Mouse (Mus musculus) layer of hippocampus, adult 18-20 months (tissue): ENCODE data around the gene St3gal4. TPM values are rescaled to one million over a fixed set of nuclear protein-coding genes. Genes with fewer than 3 reads are reported as not detected.

Experiments used
- DNase-seq, 2 experiments: peaks; one replicate each; pipeline ENCODE4 v3.0.0; 2022; ENCODE audit warnings: low spot score in 2 of 2
- total RNA-seq, 2 experiments: library from RNA; stranded (reverse); gene quantifications; 2 replicates each; pipeline ENCODE4 v1.2.3; 2021

St3gal4 gene
- total RNA-seq, 2 experiments from 2014 or later, result 26.8 to 31.0 TPM

GRCm38 (mm10) chr9:35050701-35051454 is 68.2 kb downstream of the St3gal4 start:
- no peak for DNase-seq

DNA sequence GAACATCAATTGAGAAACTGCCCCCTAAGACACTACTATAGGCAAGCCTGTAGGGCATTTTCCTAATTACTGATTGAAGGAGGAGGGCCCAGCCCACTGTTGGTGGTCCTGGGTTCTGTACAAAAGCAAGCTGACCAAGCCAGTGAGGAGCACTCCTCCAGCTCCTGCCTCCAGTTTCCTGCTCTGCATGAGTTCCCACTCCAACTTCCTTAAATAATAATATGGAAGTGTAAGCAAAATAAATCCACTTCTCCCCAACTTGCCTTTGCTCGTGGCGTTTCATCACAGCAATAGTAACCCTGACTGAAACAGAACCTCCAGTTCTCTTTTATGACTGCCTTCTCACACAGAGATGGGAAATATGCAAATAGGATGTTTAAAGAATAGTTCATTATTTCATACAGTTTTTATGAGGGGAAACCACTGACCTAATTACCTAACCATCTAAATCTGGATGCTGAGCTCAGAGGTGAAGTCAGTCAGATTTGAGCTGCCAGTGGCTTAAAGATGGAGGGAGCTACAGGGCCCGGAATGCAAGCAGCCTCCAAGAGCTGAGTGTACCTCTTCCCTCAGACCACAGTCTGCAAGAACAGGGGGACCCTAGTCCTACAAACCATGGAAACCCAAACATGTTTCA is 69.1 kb downstream of the St3gal4 start:
- no peak for DNase-seq

- DNase-seq, result no peak
Observed at GRCm38 (mm10) chr9:35048449-35048848, 70.6 kb downstream of the St3gal4 start.

DNA sequence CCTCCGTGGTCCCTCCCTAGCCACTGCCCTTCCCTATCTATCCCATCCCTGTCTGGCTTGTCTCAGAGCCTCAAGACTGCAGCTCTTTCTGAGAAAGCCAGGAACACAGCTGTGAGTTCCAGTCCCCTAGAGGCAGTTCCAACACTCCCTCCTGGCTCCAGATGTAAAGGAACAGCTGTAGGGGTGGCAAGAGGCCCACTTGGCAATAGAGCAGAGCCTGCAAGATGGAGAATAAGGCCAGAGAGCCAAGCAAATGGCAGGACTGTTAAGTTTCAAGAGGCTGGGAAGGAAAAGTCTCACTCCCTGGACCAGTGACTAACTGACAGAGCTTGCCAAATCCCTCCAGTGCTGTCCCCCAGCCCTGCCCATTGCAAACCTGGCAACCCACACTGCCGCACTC is 73.3 kb downstream of the St3gal4 start:
- DNase-seq, result no peak

DNA sequence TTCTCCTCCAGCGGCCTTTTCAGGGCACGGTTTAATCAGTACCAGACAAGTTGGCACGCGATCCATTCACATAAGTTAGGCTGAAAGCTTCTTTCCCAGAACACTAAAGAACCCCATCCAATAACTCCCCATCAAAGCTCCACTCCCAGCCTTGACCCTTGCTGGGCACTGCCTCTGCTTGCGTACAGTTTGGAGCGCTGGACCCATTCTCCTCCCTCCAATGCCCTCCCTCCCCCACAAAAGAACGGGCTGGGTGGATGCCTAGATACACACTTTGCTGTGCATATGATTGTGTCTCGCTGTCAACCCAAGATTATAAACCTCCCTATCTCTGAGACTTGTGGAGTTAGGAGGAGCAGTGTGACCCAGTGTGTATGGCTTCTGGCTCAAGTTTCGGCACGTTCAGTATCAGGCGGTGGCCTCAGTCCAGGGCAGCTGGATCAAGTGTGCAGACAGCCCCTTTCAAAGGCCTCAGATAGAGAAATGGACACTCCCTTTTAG is 74.0 kb downstream of the St3gal4 start:
- no peak for DNase-seq

DNA sequence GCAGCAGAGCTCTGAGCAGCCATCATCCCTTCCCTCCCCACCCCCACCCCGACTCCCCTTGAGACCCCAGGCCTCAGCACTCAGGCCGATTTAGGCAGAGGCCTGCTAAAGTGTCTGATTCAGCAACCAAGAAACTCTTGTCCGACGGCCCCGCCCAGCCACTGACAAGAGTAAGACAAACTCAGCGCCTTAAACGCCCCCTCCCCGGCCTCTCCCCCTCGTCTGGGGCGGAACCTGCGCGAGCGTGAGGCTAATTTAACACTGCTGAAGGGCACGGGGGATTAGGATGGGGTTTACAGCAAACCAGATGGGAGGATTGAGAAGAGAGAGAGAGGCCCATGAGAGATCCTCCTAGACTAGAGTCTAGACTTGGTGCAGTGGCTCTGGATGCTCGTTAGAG is 74.6 kb downstream of the St3gal4 start:
- DNase-seq, result no peak

DNA sequence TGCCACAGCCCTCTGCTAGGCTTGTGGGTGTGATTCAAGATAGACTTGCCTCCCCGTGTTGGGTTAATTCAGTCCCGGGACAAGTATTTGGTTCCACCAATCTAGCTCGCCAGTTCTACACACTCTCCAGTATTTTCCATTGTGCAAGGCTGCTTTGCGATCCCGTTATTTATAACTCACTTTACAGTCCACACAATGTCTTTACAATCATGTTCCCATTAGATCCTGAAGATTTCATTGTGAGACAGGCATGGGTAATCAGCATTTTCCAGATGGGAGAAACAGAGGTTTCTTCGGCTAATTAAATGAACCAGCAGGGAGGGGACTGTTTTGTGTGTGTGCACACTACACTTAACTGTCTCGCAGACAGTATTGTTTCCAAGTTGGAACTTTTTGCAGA is 75.4 kb downstream of the St3gal4 start:
- no peak for DNase-seq

- no peak for DNase-seq
Observed at GRCm38 (mm10) chr9:35041493-35041892, 77.6 kb downstream of the St3gal4 start.

DNA sequence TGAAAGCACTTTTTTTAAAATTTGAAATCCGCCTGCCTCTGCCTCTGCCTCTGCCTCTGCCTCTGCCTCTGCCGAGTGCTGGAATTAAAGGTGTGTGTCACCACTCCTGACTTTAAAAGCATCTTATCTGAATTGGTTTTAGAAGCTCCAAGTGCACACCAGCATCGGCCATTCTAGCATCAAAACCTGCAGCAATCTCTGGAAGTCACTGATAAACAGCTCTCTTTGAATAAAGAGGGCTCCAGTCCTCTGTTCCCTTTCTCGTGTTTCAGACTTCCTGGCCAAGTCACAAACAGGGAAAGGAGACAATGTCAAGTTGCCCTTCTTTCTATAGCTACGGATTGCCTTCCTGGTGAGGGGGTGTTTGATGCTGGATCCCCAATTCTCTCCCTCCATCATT is 79.2 kb downstream of the St3gal4 start:
- DNase-seq, result no peak

DNA sequence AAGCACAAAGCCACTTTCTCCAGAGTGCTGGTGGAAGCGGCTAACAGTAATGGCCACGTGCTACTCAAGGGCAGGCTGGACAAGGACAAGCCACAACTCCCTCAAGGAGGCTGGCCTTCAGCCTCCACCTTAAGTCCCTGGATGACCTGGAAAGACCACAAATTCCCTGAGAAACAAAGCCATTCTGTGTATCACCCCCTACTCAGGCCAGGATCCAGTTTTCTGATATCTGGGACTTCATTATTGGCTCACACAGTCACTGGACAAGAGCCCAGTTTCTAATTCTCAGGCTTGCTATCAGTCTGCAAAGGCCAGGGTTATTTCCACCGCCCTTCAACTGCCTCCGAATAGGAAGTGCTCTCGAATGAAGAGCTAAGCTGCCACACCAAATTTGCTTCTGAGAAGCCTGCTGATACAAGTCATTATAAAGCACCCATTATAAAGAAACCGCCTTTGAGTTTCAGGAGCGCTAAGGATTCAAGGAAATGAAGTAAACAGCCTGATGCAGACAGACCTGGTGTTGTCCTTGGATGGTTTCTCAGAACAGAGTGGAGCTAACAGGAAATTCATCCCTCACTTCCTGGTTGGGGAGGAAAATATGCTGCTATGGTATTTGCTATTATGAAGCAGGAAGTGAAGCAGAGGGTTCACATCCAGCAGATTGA is 80.0 kb downstream of the St3gal4 start:
- no peak for DNase-seq

DNA sequence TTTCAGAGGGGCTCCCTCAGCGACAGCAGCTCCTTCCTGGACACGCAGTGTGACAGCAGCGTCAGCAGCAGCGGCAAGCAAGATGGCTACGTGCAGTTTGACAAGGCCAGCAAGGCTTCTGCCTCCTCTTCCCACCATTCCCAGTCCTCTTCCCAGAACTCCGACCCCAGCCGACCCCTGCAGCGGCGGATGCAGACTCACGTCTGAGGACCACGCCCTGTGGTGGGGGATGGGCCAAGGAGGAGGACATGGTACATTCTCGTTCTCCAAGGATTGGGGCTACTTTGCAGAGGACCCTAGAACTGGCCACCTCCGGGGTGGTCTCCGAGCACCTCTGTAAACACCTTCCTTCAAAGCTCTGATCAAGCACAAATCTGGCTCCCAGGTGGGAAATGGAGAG is 84.0 kb downstream of the St3gal4 start:
- DNase-seq, result no peak

GRCm38 (mm10) chr9:35032457-35032856 is 86.6 kb downstream of the St3gal4 start:
- no peak for DNase-seq

DNA sequence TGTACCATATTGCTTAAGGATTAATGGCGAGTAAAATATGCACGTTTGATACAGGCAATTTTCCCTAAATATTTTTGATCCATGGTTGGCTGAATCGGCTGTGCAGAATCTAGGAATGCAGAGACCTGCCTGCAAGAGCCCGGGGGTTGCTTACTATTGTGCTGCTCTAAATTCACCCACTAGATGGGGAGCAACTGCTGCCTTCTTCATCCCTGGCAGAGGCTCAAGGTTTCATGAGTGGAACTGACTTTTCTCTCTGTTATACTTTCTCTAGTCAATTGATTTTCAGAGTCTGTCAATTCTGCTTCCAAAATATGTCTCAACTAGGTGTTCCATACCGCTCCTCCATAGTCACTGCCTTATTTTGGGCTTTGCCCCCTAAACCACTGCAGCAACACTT is 88.2 kb downstream of the St3gal4 start:
- peak in 1 of 2 experiments; percentile 80 for DNase-seq

GRCm38 (mm10) chr9:35027382-35027997 is 91.6 kb downstream of the St3gal4 start:
- no peak for DNase-seq

- no peak for DNase-seq
Observed at GRCm38 (mm10) chr9:35026897-35027311, 92.2 kb downstream of the St3gal4 start.

GRCm38 (mm10) chr9:35026311-35026710 is 92.8 kb downstream of the St3gal4 start:
- DNase-seq, result no peak

DNA sequence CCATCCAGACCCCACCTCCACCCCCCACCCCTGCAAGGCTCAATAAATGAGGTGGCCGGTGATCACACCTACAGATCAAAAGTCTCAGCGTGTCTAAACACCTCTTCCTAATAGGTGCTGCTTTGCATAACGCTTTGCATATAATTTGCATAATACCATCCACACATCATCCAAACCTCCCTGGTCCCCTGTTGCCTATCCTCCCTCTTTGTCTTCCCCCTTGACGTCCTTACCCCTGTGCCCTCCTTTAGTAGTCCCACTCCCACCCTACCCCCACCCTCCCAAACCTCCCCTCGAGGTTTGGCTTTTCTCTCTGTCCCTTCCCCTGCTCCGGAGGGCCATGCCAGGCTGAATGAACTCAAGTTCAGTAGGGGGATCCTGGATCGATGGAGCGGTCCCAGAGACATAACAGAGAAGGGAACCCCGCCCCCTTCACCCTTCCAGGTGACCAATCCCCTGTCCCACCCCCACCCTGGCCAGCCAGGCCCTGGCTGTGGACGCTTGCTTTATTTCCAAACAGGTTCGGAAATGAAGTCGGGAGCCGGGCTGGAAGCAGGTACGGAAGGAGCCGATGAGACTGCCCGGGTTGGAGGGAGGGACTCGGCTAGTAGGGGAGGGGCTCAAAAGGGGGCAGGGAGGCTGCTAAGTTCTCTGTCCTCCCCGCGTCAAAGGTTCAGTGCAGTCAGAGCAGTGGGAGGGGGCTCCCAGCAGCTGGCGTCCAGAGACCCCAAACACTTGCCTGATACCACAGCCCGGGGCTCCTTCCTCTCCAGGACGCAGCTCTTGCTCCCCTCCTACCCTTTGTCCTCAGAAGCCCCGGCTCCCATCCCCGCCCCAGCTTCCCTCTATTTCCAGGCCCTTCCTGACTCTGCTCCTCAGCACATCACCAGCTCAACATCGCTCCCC is 94.2 kb downstream of the St3gal4 start:
- DNase-seq, result no peak

DNA sequence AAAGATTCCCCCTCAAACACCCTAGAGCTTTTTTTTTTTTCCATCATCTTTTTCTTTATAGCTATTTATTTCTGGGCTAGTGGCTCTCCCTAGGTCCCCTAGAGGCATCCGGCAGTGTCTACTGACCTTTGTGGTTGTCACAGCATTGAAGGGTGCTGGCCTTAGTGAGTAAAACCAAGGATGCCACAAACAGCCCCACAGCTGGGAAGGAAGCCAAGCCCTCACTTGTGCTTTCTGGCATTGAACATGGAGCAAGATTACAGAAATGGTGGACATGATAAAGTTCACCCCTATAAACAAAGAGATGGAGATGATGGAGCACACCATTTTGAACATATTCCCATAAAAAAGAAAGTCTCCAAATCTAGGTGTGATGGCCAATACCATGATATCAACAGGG is 97.3 kb downstream of the St3gal4 start:
- no peak for DNase-seq

DNA sequence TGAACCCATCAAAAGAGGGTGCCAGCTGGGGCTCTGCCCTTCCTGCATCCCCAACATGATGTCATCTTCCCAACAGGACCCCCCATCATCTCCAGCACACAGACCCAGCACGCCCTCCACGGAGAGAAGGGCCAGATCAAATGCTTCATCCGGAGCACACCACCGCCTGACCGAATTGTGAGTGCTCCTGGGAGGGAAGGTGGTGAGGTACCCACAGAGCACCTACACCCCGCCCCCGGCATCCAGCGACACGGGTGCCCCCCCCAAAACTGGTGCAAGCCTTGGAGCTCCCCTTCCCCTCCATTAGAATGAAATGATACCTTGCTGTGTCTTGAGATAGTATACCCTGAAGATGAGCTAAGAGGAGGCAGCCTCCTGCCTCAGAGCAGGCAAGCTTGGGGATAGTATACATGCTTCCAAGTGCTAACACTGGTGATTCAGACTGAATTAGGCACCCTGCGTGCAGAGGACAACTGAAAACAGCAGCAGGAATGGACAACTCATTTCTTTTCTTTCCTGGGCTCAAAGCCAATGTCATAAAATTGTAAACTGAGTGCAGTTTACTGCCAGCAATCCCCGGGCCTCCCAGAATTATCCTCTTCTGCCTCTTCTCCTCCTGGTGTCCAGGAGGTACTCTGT is 98.9 kb downstream of the St3gal4 start:
- no peak for DNase-seq

GRCm38 (mm10) chr9:35019372-35019771 is 99.7 kb downstream of the St3gal4 start:
- DNase-seq, result peak; percentile 77 to 91
